Mouse (Mus musculus) ES-Bruce4 (cell line): ENCODE measurements around the gene Srek1.

Experiments used
- CTCF ChIP-seq: IDR thresholded peaks from one replicate; pipeline ENCODE4 v1.8.1; 2011; ENCODE audit warnings: low read depth, low read length
- POLR2A ChIP-seq: IDR thresholded peaks from one replicate; pipeline ENCODE4 v1.8.1; 2011; ENCODE audit warnings: low read length; ENCODE audit not compliant: insufficient read depth

DNA sequence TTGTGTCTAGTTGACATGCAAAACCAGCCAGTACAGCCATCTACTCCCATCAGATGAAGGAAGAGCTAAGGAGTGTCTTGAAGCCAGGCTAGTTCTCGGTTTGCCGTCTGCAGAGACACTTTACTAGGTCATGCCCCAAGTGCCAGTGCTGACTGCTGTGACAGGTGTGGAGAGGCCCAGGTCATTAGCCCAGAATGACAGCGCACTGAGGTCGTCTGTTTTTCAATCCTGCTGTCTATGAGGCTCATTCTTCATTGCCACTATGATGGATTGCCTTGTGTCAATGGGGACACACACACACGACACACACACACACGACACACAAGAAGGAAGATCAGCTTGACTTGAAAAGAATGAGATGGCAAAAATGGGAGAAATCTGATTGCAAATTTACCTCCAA, 79.0 kb downstream of the Srek1 start:
- TF ChIP-seq CTCF, result no peak
- TF ChIP-seq POLR2A, result no peak
